Mouse (Mus musculus): ENCODE results near the gene Gpr85. TPM values are rescaled to one million over a fixed set of nuclear protein-coding genes. Genes with fewer than 3 reads are reported as not detected.

Gene Gpr85
- polyA plus RNA-seq, 1 experiment, result 24.5 TPM

DNA sequence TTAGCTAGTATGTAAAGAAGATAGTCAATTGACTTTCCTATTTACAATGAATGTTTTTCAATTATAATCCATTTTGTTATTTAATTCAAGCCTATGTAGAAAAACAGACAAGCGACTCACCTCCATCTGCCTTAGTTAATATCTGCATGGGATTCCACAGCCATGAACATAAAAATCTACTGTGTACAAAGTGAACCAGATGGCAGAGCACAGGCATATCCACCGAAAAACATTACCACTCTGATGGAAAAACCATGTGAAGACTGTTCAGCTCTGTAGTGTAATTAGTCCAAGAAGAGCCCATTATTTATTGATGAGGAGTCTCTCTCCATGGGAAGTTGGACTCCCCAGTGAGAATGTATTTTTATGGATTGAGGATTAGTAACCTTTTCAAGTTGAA lies 7.0 kb downstream of the Gpr85 start:
- Histone ChIP-seq H3K4me3 (ENCODE audit: insufficient read depth, low read length) (no peak overlapping the region), H3K4me1 (ENCODE audit: control insufficient read depth, insufficient read depth, low read length) (peaks cover 2% of the 10 kb centered on the region; the same call in 1 of the 2 replicates), H3K27ac (ENCODE audit: insufficient read depth, low read length) (no peak overlapping the region)
- TF ChIP-seq POLR2A (IDR thresholded peaks at IDR 0.05; ENCODE audit: extremely low read depth, insufficient read depth, low read length) (no peak), CTCF (IDR thresholded peaks at IDR 0.05; ENCODE audit: extremely low read depth, insufficient read depth, low read length) (no peak)

DNA sequence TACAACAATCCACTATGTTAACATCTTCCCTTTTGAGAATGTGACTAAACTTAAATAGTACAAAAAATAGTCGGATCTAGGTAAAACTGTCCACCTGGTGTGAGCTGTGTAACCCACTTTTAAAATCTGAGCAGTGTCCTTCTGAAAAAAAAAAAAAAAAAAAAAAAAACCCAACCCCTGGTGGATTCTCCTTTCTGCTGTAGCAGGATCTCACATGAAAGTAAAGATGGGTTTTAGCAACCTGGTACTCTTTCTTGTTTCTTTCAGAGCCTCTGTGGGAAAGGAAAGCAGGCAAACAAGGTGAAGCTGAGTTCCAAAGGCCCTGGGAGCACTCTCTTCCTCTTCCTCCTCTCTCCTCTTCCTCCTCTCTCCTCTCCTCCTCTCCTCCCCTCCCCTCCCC lies 10.9 kb downstream of the Gpr85 start:
- H3K4me3 ChIP-seq (ENCODE audit: insufficient read depth, low read length), result no peak overlapping the region
- H3K27ac ChIP-seq (ENCODE audit: insufficient read depth, low read length), result no peak overlapping the region
- H3K4me1 ChIP-seq (ENCODE audit: control insufficient read depth, insufficient read depth, low read length), result peaks cover 2% of the 10 kb centered on the region; the same call in 1 of the 2 replicates
- no peak for TF ChIP-seq POLR2A (IDR thresholded peaks at IDR 0.05; ENCODE audit: extremely low read depth, insufficient read depth, low read length)
- no peak for TF ChIP-seq CTCF (IDR thresholded peaks at IDR 0.05; ENCODE audit: extremely low read depth, insufficient read depth, low read length)

DNA sequence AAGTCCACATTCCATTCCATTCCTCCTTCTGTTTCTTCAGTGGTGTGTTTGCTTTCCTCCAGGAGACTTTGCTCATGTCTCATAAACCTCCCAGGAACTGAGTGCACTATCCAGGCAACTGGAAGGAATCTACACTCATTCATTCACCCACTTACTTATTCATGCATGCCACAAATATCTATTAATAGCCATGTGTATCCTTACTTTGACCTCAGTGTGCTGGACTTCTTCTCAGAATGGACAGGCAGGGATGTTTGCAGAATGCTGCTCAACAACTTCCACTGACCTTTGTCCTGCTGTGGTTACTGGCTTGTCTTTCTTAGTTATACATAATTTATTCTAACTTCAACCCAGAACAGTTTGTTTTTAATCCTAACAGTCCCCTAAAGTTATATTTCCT lies 23.1 kb downstream of the Gpr85 start:
- Histone ChIP-seq H3K27ac (ENCODE audit: insufficient read depth, low read length) (no peak overlapping the region), H3K4me3 (ENCODE audit: insufficient read depth, low read length) (no peak overlapping the region), H3K4me1 (ENCODE audit: control insufficient read depth, insufficient read depth, low read length) (no peaks in the 10 kb centered on the region)
- TF ChIP-seq POLR2A (IDR thresholded peaks at IDR 0.05; ENCODE audit: extremely low read depth, insufficient read depth, low read length) (no peak), CTCF (IDR thresholded peaks at IDR 0.05; ENCODE audit: extremely low read depth, insufficient read depth, low read length) (no peak)

DNA sequence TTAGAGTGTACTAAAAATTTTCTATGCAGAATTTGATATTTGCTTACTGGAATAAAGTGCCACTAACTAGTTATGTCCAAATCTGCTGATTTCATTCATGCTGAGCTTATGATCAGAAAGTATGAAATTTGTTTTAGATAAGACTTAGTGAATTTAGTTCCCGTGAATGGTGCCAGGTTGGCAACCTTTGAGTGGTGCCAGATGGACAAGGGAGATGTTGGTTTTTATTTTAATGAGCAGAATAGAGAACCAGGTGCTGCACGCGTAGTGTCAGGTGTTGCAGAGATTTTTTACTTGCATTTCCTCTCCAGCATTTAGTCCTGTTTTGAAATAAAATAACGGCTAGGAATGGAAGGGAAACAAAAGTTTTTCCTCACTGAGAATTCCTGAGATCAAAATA lies 27.6 kb downstream of the Gpr85 start:
- TF ChIP-seq POLR2A (IDR thresholded peaks at IDR 0.05; ENCODE audit: extremely low read depth, insufficient read depth, low read length), result no peak
- no peak for TF ChIP-seq CTCF (IDR thresholded peaks at IDR 0.05; ENCODE audit: extremely low read depth, insufficient read depth, low read length)
- Histone ChIP-seq H3K4me1 (ENCODE audit: control insufficient read depth, insufficient read depth, low read length) (no peaks in the 10 kb centered on the region), H3K27ac (ENCODE audit: insufficient read depth, low read length) (no peak overlapping the region), H3K4me3 (ENCODE audit: insufficient read depth, low read length) (no peak overlapping the region)

DNA sequence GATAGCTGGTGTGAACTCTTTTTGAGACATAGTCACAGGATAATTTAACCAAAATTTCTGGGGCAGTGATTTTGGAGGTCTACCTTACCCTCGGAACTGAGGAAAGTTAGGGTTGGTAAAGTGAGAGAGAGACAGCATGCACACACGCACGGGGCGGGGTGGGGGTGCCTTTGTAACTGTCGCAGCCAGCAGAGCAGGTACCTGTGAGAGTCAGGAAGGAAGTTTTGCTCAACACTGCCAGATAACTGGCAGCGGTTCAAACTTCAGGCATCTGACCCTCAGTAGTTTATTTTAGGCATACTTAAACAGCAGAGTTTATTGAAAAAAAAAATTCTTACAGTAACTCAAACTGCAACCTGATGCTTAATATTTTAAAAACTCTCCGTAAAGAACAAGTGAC lies 39.7 kb downstream of the Gpr85 start:
- no peak for TF ChIP-seq POLR2A (IDR thresholded peaks at IDR 0.05; ENCODE audit: extremely low read depth, insufficient read depth, low read length)
- Histone ChIP-seq H3K4me1 (ENCODE audit: control insufficient read depth, insufficient read depth, low read length) (no peaks in the 10 kb centered on the region), H3K27ac (ENCODE audit: insufficient read depth, low read length) (no peak overlapping the region), H3K4me3 (ENCODE audit: insufficient read depth, low read length) (no peak overlapping the region)

DNA sequence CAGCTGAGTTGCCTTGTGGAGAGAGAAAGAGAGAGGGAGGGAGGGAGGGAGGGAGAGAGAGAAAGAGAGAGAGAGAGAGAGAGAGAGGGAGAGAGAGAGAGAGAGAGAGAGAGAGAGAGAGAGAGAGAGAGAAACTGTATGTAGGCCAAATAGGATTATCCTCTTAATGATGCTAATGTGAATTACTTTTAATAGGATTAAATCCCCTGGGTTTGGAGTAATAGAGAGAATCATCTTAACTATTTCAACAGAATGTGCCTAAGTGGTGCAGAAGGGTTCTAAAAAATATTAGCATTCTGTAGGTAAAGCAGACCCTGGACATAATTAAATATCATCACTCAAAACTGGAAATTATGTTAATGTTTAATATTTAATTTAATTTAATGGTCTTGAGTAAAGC lies 42.4 kb downstream of the Gpr85 start:
- Histone ChIP-seq H3K27ac (ENCODE audit: insufficient read depth, low read length) (no peak overlapping the region), H3K4me1 (ENCODE audit: control insufficient read depth, insufficient read depth, low read length) (no peaks in the 10 kb centered on the region), H3K4me3 (ENCODE audit: insufficient read depth, low read length) (no peak overlapping the region)
- TF ChIP-seq CTCF (IDR thresholded peaks at IDR 0.05; ENCODE audit: extremely low read depth, insufficient read depth, low read length) (no peak), POLR2A (IDR thresholded peaks at IDR 0.05; ENCODE audit: extremely low read depth, insufficient read depth, low read length) (no peak)

Other genes starting within 250 kb of the Gpr85 start
- 8.6 and 8.9 TPM in 2 replicates for gene Tmem168, start 231.8 kb downstream of the Gpr85 start, polyA plus RNA-seq (2012; rRNA removed)
- gene Bmt2, start 162.0 kb downstream of the Gpr85 start, polyA plus RNA-seq (2012; rRNA removed), result 13.8 and 15.8 TPM in 2 replicates
- 68.3 and 70.8 TPM in 2 replicates for gene 2610001J05Rik, start 31.6 kb upstream of the Gpr85 start, polyA plus RNA-seq (2012; rRNA removed)